Mouse (Mus musculus): ENCODE results near the gene Rbms3.

DNA sequence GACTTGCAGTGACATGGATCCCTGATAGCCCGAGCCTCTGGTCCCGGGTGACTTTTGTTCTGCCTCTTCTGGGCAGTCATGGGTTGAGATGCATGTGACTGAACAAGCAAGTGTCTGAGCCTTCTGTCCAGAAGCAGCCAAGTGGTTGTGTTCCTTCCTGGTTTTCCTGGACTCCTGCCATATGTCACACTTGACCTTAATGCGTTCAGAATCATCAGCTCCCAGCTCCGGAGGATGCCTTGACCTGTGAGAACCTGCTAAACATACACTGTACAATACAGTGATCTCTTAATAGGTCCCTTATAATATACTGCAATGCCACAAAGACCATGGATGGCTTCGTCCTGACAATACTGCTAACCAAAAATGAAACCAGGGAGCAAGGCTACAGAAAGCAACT, 798.3 kb downstream of the Rbms3 start:
- TF ChIP-seq CTCF (IDR thresholded peaks at IDR 0.05) (no peak), POLR2A (IDR thresholded peaks at IDR 0.05; ENCODE audit: insufficient read depth, low read depth, low read length) (no peak)
